Mouse (Mus musculus) fat pad, adult 2 months (tissue): ENCODE data around the gene Zfp354a.
"Not testable (repeated sequence)": the region's sequence is repeated elsewhere in the genome, so short reads cannot be mapped to it uniquely, and the experiment has no call there.

Source experiments
- DNase-seq: peaks from one replicate; pipeline ENCODE4 v3.0.0-alpha.2; 2011; ENCODE audit warnings: low read depth, low spot score; ENCODE audit errors: extremely low read depth

The Zfp354a gene

GRCm38 (mm10) chr11:51059151-51059571 lies at the start of gene Zfp354a:
Gene Zfp354a, plus strand, starts transcription at chr11:51059257.
- DNase-seq, result no peak

GRCm38 (mm10) chr11:51011821-51012220 lies 47.2 kb upstream of the Zfp354a start:
- DNase-seq, result no peak

GRCm38 (mm10) chr11:51013936-51014335 lies 45.1 kb upstream of the Zfp354a start, which contains the start of gene Olfr54:
Gene Olfr54, plus strand, starts transcription at chr11:51014236.
- no peak for DNase-seq

GRCm38 (mm10) chr11:51016341-51016740 lies 42.7 kb upstream of the Zfp354a start:
- no peak for DNase-seq

DNA sequence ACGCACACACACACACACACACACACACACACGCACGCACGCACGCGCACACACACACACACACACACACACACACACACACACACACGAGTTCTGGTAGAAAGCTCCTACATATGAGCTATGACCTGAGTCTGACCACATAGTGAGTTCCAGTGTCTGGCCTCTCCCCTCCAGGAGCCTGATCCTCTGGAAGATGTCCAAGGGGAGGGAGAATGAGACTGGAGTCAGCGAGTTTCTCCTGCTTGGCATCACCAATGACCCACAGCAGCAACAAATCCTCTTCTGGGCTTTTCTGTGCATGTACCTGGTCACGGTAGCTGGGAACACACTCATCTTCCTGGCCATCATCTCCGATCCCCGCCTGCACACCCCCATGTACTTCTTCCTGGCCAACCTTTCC lies 32.2 kb upstream of the Zfp354a start:
- DNase-seq, result not testable (repeated sequence)

DNA sequence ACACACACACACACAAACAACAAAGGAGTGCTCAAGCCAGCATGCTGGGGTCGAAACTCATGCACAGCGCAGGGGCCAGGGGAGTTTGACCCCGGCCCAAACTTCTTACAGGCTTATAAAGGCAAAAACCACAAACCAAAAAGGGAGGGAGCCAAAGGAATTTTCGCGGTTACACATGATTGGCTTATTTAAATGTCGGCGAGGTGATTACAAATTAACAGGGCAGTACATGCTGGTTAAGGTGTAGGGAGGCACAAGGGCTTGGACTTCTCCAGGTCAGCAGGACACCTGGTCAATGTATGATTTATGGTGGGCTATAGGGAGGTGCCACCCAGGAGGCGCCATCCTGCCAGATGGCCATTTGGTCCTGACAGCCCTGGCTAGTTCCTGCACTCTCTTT lies 29.7 kb upstream of the Zfp354a start:
- not testable (repeated sequence) for DNase-seq

DNA sequence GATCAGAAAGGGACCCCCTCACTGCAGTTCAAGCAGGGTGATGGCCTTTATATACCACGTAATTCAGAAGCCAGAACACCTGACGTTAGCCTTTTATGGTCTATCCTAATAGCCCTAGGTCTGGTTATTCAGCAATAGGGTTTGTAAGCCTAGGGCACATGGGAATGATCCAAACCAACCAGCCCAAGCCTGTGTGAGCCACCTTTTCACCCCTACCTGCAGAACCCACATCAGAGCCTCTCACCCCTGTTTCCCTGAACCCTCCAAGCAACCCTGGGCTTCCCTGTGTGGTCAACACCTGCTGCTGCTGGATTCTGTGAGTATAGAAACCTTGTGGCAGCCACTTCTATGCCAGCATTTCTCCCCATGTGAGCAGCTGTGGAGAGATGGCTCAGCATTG lies 28.8 kb upstream of the Zfp354a start:
- DNase-seq, result no peak

DNA sequence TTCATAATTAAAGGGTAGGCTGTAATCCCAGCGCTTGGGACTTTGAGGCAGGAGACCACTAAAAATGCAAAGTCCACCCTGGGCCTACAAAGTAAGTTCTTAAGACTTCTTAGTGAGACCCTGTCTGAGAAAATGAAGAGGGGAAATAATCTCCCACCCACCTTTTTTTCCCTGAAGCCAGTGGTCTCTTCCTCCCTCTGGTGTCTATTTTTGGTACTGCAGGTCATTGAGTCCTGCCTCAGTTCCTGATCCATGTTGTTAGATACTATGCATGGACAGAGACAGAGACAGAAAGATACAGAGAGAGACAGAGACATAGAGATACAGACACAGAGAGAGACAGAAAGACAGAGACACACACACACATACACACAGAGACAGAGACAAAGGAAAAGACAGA lies 26.2 kb upstream of the Zfp354a start:
- DNase-seq, result no peak

DNA sequence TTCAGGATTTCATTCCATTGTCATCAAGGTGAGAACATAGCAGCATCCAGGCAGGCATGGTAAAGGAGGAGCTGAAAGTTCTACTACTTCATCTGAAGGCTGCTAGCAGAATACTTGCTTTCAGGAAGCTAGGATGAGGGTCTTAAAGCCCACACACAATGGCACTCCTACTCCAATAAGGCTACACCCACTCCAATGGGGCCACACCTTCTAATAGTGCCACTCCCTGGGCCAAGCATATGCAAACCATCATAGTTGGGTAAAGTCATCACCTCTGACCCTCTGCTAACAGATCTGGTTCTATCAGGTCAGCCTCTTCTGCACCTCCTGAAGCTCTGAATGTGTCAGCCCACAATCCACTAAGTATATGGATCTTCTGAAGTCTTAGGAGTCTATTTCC lies 24.9 kb upstream of the Zfp354a start:
- DNase-seq, result not testable (repeated sequence)

- DNase-seq, result no peak
Observed at GRCm38 (mm10) chr11:51035951-51036350, 23.1 kb upstream of the Zfp354a start.

- DNase-seq, result not testable (repeated sequence)
Observed at GRCm38 (mm10) chr11:51044776-51045175, 14.3 kb upstream of the Zfp354a start.

DNA sequence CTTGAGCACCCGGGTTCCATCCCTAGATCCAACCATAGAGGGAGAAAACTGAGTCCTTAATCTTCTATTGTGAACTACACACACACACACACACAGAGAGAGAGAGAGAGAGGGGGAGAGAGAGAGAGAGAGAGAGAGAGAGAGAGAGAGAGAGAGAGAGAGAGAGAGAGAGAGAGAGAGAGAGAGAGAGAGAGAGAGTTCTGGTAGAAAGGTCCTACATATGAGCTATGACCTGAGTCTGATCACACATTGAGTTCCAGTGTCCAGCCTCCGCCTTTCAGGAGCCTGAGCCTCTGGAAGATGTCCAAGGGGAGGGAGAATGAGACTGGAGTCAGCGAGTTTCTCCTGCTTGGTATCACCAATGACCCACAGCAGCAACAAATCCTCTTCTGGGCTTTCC lies 11.2 kb upstream of the Zfp354a start, which contains the start of gene Olfr1375:
Gene Olfr1375 (plus strand): TSS at position 301 of the 400 bp plus-strand sequence.
- not testable (repeated sequence) for DNase-seq

DNA sequence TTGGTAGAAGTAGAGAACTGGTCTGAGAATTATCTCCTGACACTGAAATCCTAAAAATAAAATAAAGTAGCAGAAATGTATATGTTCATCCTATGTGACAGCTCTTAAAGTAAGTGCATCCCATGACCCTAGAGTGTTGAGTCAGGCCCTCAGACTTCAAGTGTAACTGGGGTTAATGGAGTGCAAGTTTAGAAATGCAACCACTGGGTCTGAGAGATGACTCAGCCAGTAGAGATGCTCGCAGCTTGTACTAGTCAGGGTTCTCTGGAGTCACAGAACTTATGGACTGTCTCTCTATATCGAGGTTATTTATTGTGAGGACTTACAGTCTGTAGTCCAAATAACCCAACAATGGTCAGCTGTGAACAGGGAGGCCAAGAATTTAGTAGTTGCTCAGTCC lies 7.4 kb upstream of the Zfp354a start:
- DNase-seq, result no peak

DNA sequence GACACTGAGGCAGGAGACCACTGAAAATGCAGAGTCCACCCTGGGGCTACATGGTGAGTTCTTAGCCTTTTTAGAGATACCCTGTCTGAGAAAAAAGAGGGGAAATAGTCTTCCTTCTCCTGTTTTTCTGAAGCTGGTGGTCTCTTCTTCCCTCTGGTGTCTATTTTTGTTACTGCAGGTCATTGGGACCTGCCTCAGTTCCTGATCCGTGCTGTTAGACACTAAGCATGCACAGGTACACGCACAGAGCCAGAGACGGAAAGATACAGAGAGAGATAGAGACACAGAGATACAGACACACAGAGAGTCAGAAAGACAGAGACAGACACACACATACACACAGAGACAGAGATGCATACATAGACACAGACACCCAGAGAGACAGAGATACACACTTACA lies 5.8 kb upstream of the Zfp354a start:
- DNase-seq, result no peak

DNA sequence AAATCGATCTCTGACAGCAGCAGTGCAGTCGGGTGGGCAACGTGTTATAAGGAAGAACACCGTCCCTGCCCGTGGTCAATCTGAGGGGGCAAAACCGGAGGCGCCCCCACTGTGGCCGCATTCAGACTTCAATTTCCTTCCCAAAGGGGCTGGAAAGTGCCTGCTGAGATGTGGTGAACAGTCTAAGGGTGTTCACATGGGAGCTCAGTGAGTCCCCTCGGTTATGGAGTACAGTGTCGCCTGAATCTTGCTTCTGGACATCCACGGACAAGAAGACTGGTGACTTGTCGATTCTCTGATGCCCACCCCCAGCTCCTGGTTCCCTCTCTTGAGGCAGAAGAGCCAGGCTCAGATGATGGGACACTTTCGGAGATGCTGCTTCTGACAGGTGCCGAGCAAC lies 583 bp downstream of the Zfp354a start:
- no peak for DNase-seq

GRCm38 (mm10) chr11:51060981-51061380 lies 1.9 kb downstream of the Zfp354a start:
- no peak for DNase-seq

- no peak for DNase-seq
Observed at GRCm38 (mm10) chr11:51063276-51063675, 4.2 kb downstream of the Zfp354a start.

DNA sequence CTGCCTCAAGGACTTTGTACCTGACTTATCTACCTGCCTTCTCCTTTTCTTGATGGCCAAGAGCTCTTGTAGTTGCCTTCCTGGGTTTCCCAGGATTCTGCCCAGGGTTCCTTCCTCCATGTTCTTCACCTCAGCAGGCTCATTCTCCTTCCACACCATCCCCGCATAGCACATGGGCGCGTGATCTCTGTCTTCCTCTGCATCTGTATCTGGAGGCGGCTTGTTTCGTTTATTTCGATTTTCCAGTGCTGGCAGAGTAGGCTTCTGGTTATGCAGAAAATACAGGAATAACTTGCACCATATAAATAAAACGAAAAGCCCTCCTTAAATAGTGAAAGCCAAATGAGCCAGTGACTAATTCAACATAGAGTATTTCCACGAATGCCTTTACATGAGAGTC lies 4.8 kb downstream of the Zfp354a start:
- no peak for DNase-seq

DNA sequence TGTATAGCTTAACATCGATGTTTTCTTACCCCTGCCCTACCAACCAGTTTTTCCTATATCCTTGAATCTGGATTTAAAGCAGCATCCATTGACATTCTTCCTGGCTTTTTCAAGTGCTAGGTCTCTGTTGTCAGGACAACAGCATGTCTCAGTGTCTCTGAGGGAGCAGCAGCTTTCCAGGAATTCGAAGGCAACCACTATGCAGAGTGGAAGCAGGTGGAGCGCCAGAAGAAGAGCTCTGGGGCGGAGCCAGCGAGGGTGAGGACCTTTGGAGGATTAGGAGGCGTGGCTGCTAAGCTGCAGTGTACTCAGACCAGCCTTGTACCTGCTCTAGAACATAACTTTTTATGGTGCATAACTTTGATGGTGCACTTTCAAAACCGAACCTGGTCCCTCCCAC lies 25.5 kb downstream of the Zfp354a start:
- DNase-seq, result no peak

DNA sequence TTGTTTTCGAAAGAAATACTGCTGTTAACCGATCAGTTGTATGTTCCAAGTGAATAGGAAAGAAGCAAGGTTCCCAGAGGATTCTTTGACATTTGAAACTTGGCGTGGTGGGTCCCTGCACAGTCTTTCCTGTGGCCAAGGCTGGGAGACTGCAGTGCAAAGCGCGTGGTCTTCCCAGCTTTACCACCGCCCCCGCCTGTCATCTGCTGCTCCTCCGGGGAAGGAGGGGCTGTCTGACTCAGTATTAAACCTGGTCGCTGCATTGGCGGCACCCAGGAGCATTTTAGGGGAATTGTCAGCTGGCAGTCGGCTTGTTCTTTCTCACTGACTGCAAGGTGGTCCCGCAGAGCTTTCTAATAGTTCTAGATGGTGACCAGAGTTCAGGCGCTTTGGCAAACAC lies 26.2 kb downstream of the Zfp354a start:
- no peak for DNase-seq

DNA sequence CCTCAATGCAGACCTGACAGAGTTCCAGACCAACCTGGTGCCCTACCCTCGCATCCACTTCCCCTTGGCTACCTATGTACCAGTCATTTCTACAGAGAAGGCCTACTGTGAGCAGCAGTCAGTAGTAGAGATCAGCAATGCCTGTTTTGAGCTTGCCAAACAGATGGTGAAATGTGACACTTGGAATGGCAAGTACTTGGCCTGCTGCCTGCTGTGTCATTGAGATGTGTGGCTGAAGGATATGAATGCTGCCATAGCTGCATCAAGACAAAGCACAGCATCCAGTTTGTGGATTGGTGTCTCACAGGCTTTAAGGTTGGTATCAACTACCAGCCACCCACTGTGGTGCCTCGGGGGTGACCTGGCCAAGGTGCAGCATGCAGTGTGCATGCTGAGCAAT lies 48.2 kb downstream of the Zfp354a start:
- no peak for DNase-seq

GRCm38 (mm10) chr11:51110621-51111020 lies 51.6 kb downstream of the Zfp354a start:
- DNase-seq, result no peak
